Mouse (Mus musculus): ENCODE results near the gene Vmn1r178.
"Not testable (repeated sequence)": the region's sequence is repeated elsewhere in the genome, so short reads cannot be mapped to it uniquely, and the experiment has no call there.

The Vmn1r178 gene

DNA sequence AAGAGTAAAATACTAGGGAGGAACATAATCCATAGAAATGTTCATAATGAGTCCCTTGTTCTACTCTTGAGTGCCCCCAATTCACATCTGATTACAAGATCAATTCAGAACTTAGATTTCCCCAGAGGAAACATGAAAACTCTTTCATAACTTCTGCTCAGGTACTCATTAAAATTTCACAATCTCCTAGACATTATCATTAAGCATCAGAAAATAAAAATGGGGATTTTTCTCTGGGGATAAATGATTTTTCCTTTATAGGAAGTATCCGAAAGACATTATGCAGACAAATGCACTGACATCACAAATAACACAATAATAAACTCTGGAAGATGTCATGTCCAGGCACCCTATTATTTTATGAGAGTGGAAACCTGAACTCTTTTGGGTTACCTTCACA lies at the start of gene Vmn1r178:
Gene Vmn1r178 (plus strand): TSS at position 301 of the 400 bp plus-strand sequence.
- DNase-seq (ENCODE audit: low spot score) = no peak

DNA sequence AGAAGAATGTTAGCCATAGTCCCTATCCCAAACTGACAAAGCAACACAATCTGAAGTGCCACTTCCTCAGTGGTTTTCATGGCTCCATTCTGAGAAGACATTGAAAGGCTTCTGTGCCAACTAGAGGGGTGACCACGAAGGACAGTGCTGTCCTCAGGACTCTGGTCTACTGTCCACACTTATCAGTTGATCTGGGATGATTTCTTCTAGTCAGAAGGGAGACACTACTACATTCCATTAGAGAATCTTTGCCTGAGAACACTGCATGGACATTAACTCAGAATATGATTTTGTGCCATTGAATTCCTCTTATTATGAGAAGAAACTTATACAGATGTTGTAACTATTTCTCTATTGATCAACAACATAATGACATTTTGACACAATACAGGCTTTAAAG lies 25.5 kb upstream of the Vmn1r178 start, which contains the start of gene Vmn1r177:
Gene Vmn1r177 (minus strand): TSS at position 101 of the 400 bp plus-strand sequence.
- not testable (repeated sequence) for DNase-seq (ENCODE audit: low spot score)

- not testable (repeated sequence) for DNase-seq (ENCODE audit: low spot score)
Measured at GRCm38 (mm10) chr7:23876918-23877317, 14.9 kb upstream of the Vmn1r178 start.

GRCm38 (mm10) chr7:23926678-23927077 lies 34.9 kb downstream of the Vmn1r178 start, which contains the start of gene Vmn1r179:
TSS of gene Vmn1r179 (plus strand) at chr7:23926978.
- no peak for DNase-seq (ENCODE audit: low spot score)

Measured in ovary, postnatal 14 days (tissue).